Mouse (Mus musculus): ENCODE results near the gene Crybg3.

GRCm38 (mm10) chr16:59643766-59644165 is 43.0 kb upstream of the Crybg3 start:
- TF ChIP-seq CTCF (IDR thresholded peaks at IDR 0.05; ENCODE audit: low read depth): no peak
- TF ChIP-seq EP300 (IDR thresholded peaks at IDR 0.05; ENCODE audit: low read depth): no peak

Data from liver, embryonic 14.5 days (tissue).